Mouse (Mus musculus): Measurements from ENCODE around the gene Pik3c2b. TPM values are rescaled to one million over a fixed set of nuclear protein-coding genes. Genes with fewer than 3 reads are reported as not detected.

Pik3c2b gene
- total and polyA plus RNA-seq, 2 experiments from 2014 or later = 9.2 to 21.3 TPM

DNA sequence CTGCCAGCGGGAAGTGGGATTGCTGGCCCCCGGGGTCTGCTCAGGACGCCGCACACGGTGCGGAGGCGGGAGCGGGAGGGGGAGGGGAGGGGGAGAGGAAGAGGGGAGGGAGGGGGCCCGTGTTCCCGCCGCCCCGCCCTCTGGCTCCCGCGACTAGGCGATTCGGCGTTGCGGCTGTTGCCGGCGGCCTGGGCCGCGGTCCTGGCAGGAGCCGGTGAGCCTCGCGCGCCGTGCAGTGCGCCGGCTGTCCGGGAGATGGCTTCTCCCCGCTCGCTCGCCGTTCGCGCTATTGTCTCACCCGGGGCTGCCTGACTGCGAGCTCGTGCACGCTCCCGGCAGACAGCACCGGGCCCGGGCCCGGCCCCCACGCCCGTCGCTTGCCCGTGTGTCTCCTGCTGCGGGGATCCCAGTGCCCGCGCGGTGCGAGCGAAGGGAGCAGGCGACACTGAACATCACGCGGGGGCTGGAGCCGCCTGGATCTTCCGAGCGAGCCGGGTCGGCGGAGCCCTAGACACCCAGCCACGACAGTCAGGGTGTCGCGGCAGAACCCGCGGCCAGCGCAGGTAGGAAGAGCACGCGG lies 484 bp downstream of the Pik3c2b start:
- Histone ChIP-seq H3K4me2 (ENCODE audit: low read depth, low read length, poor library complexity, severe bottlenecking) (peak overlapping the region; percentile 72), H3K27ac (ENCODE audit: low read depth, low read length) (peak overlapping the region; percentile 97), H3K9ac (replicated peaks; ENCODE audit: low read length, poor library complexity, severe bottlenecking) (peak overlapping the region; percentile 99), H3K9me3 (ENCODE audit: low read length) (no peaks in the 10 kb centered on the region), H3K36me3 (ENCODE audit: insufficient read depth, low read length) (no peaks in the 10 kb centered on the region), H3K4me1 (ENCODE audit: insufficient read depth, low read length) (peaks cover 14% of the 10 kb centered on the region; the same call in 1 of the 2 replicates), H3K27me3 (ENCODE audit: insufficient read depth, low read length) (no peaks in the 10 kb centered on the region), H3K4me3 (ENCODE audit: low read depth, low read length) (peak overlapping the region; percentile 68)
- peak; percentile 48 for TF ChIP-seq CTCF (IDR thresholded peaks at IDR 0.05)
- WGBS = under 1% methylated on average over 63 of the region's 71 CpGs
- ATAC-seq (ENCODE audit: low FRiP score) (peak; percentile 90), DNase-seq (ENCODE audit: low spot score) (peak; percentile 80)

DNA sequence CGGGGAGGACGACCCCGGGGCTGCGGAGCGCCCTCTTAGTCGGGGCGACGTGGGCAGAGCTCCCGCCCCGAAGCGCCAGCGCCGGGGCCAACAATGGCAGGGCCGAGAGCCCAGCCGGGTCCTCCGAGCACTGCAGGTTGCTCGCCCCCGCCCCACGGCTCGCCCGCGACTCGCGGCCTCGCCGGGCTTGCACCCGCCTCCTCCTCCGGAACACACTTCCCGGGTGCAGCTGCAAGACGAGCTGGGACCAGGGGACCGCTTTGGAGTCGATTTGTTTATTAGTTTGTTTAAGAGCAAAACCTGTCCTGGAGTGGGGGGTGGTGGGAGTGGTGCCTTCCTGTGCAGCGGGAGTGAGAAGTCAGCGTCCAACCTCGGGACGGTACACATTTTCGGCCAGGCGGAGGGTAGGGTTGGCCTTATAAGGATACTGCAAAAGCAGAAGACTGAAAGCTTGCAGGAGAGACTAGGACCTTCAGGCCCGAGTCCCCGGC lies 1.0 kb downstream of the Pik3c2b start:
- WGBS = under 1% methylated on average over 28 of the region's 40 CpGs
- H3K9ac ChIP-seq (replicated peaks; ENCODE audit: low read length, poor library complexity, severe bottlenecking) = peak overlapping the region; percentile 99
- ATAC-seq (ENCODE audit: low FRiP score) = peak; percentile 77
- peak overlapping the region; percentile 72 for H3K4me2 ChIP-seq (ENCODE audit: low read depth, low read length, poor library complexity, severe bottlenecking)
- peak overlapping the region; percentile 68 for H3K4me3 ChIP-seq (ENCODE audit: low read depth, low read length)
- no peaks in the 10 kb centered on the region for H3K27me3 ChIP-seq (ENCODE audit: insufficient read depth, low read length)
- H3K27ac ChIP-seq (ENCODE audit: low read depth, low read length) = peak overlapping the region; percentile 97
- DNase-seq (ENCODE audit: low spot score) = peak; percentile 50
- peaks cover 14% of the 10 kb centered on the region; the same call in 1 of the 2 replicates for H3K4me1 ChIP-seq (ENCODE audit: insufficient read depth, low read length)
- H3K9me3 ChIP-seq (ENCODE audit: low read length) = no peaks in the 10 kb centered on the region
- no peaks in the 10 kb centered on the region for H3K36me3 ChIP-seq (ENCODE audit: insufficient read depth, low read length)
- TF ChIP-seq CTCF (IDR thresholded peaks at IDR 0.05) = no peak

DNA sequence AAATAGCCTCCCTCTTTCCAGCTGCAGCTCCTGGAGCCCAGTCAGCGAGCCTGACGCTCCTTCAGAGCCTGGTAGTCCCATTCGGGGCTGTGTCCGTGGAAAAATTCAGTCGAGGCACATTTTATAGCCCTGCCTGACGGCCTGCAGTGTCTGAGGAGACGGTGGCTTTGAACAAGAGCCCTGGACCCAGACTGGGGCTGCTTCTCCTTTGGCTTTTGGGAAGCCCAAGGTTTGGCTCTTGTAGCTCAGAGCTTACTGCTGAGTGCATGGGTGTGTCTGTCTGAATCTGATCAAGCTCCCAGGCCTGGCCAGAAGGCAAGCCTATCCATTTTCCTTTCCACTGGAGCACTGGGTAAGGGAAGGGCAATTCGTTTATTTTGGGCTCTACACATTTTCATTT lies 2.1 kb downstream of the Pik3c2b start:
- H3K4me3 ChIP-seq (ENCODE audit: low read depth, low read length) = peak overlapping the region; percentile 68
- peak overlapping the region; percentile 99 for H3K9ac ChIP-seq (replicated peaks; ENCODE audit: low read length, poor library complexity, severe bottlenecking)
- DNase-seq (ENCODE audit: low spot score) = no peak
- peak overlapping the region; percentile 72 for H3K4me2 ChIP-seq (ENCODE audit: low read depth, low read length, poor library complexity, severe bottlenecking)
- 34% methylated on average over 8 of the region's 8 CpGs for WGBS
- H3K4me1 ChIP-seq (ENCODE audit: insufficient read depth, low read length) = peaks cover 14% of the 10 kb centered on the region; the same call in 1 of the 2 replicates
- peak overlapping the region; percentile 97; the same call in 1 of the 2 replicates for H3K27ac ChIP-seq (ENCODE audit: low read depth, low read length)
- H3K36me3 ChIP-seq (ENCODE audit: insufficient read depth, low read length) = no peaks in the 10 kb centered on the region
- H3K27me3 ChIP-seq (ENCODE audit: insufficient read depth, low read length) = no peaks in the 10 kb centered on the region
- TF ChIP-seq CTCF (IDR thresholded peaks at IDR 0.05) = no peak
- no peak for ATAC-seq (ENCODE audit: low FRiP score)
- H3K9me3 ChIP-seq (ENCODE audit: low read length) = no peaks in the 10 kb centered on the region

DNA sequence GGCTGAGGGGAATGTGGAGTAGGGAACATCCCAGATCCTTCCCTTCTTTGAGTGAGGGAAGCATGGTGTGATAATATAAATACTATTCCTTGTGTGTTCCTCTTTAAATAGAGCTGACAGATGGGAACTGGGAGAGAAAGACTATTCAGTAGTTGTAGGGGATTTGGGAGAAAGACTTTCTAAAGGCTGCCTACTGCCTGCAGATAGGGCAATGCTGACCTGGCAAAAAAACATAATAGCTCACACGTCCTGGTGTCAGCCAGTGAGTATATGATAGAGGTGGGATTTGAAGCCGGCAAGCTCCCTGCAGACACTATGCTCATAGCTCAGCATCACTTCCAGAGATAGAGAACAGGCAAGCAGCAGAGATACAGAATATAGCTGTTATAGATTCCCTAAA lies 3.2 kb downstream of the Pik3c2b start:
- peak overlapping the region; percentile 28; the same call in 1 of the 2 replicates for H3K4me2 ChIP-seq (ENCODE audit: low read depth, low read length, poor library complexity, severe bottlenecking)
- no peak for ATAC-seq (ENCODE audit: low FRiP score)
- TF ChIP-seq CTCF (IDR thresholded peaks at IDR 0.05) = no peak
- H3K36me3 ChIP-seq (ENCODE audit: insufficient read depth, low read length) = no peaks in the 10 kb centered on the region
- no peaks in the 10 kb centered on the region for H3K9me3 ChIP-seq (ENCODE audit: low read length)
- no peak for DNase-seq (ENCODE audit: low spot score)
- H3K27ac ChIP-seq (ENCODE audit: low read depth, low read length) = no peak overlapping the region
- H3K4me3 ChIP-seq (ENCODE audit: low read depth, low read length) = 0 out of 2 replicates have a peak overlapping the region, but pooled peaks have one; percentile 5
- H3K9ac ChIP-seq (replicated peaks; ENCODE audit: low read length, poor library complexity, severe bottlenecking) = 0 out of 2 replicates have a peak overlapping the region, but pooled peaks have one; percentile 4
- peaks cover 14% of the 10 kb centered on the region; the same call in 1 of the 2 replicates for H3K4me1 ChIP-seq (ENCODE audit: insufficient read depth, low read length)
- H3K27me3 ChIP-seq (ENCODE audit: insufficient read depth, low read length) = no peaks in the 10 kb centered on the region
- WGBS = 16% methylated on average over 2 of the region's 2 CpGs

DNA sequence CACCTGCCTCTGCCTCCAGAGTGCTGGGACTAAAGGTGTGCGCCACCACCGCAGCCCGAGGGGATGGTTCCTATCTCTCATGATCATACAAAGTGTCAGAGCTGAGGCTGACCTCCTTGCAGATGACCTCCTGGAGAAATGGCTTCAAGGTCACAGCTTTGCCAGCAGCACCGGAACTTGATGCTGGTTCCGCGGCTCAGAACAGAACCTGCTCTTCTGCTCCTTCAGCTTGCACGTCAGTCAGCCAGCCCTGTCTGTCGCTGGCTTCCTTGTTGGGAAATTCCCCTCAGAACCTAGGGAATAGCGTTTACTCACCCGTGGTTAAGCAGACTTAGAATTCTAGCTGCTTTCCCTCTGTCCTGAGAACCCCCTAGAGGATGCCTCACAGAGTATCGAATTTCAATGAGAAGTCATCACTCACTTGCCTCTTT lies 4.5 kb downstream of the Pik3c2b start:
- no peak overlapping the region for H3K4me3 ChIP-seq (ENCODE audit: low read depth, low read length)
- peaks cover 12% of the 10 kb centered on the region; the same call in 1 of the 2 replicates for H3K4me1 ChIP-seq (ENCODE audit: insufficient read depth, low read length)
- no peak overlapping the region for H3K27ac ChIP-seq (ENCODE audit: low read depth, low read length)
- no peak overlapping the region for H3K4me2 ChIP-seq (ENCODE audit: low read depth, low read length, poor library complexity, severe bottlenecking)
- TF ChIP-seq CTCF (IDR thresholded peaks at IDR 0.05) = no peak
- ATAC-seq (ENCODE audit: low FRiP score) (no peak), DNase-seq (ENCODE audit: low spot score) (no peak)
- H3K36me3 ChIP-seq (ENCODE audit: insufficient read depth, low read length) = no peaks in the 10 kb centered on the region
- H3K9me3 ChIP-seq (ENCODE audit: low read length) = no peaks in the 10 kb centered on the region
- WGBS = 21% methylated on average over 11 of the region's 11 CpGs
- H3K9ac ChIP-seq (replicated peaks; ENCODE audit: low read length, poor library complexity, severe bottlenecking) = no peak overlapping the region
- no peaks in the 10 kb centered on the region for H3K27me3 ChIP-seq (ENCODE audit: insufficient read depth, low read length)

DNA sequence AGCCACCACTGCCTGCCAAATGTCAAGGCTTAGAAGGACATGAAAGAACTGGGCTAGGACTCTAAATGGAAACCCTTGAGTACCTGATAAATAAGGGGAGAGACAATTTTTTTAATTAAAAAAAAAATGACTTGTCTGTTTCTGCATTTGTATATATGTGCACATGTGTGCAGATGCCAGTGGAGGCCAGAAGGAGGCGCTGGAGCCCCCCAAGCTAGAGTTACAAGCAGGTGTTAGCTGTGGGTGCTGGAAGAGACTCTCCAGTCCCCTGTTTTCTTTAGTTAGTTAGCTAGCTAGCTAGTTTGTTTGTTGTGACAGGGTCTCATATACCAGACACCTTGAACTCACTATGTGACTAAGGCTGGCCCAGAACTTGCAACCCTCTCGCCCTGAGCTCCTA lies 6.4 kb downstream of the Pik3c2b start:
- Histone ChIP-seq H3K9ac (replicated peaks; ENCODE audit: low read length, poor library complexity, severe bottlenecking) (no peak overlapping the region), H3K4me2 (ENCODE audit: low read depth, low read length, poor library complexity, severe bottlenecking) (no peak overlapping the region), H3K27ac (ENCODE audit: low read depth, low read length) (no peak overlapping the region), H3K27me3 (ENCODE audit: insufficient read depth, low read length) (no peaks in the 10 kb centered on the region), H3K4me1 (ENCODE audit: insufficient read depth, low read length) (peaks cover 11% of the 10 kb centered on the region; the same call in 1 of the 2 replicates), H3K9me3 (ENCODE audit: low read length) (no peaks in the 10 kb centered on the region), H3K4me3 (ENCODE audit: low read depth, low read length) (no peak overlapping the region), H3K36me3 (ENCODE audit: insufficient read depth, low read length) (no peaks in the 10 kb centered on the region)
- WGBS = 88% methylated on average over 2 of the region's 2 CpGs
- ATAC-seq (ENCODE audit: low FRiP score) (no peak), DNase-seq (ENCODE audit: low spot score) (no peak)
- peak; percentile 27 for TF ChIP-seq CTCF (IDR thresholded peaks at IDR 0.05)

Data from midbrain, postnatal 0 days (tissue).